ENCODE assay signal across 8 mouse cellular contexts in genomic region chr9:66213386-66214032, GRCm38 (mm10). TPM values are rescaled to one million over a fixed set of nuclear protein-coding genes. Genes with fewer than 3 reads are reported as not detected.
DNase-seq lines count a peak whose midpoint lies in the region; ATAC-seq and TF ChIP-seq lines count a peak whose summit lies in the region.

No protein-coding gene starts in this region.

- no peak overlapping the region for H3K9ac ChIP-seq in neural tube, embryonic 15.5 days (replicated peaks)
- no peak overlapping the region for H3K9ac ChIP-seq in kidney, embryonic 15.5 days
- no peak overlapping the region for H3K9ac ChIP-seq in lung, postnatal 0 days (replicated peaks; ENCODE audit: low read depth)

- DNase-seq in neural tube, embryonic 10.5 days (ENCODE audit: extremely low spot score, low spot score): peak; percentile 15
- DNase-seq in heart, adult 18-20 months: peak; percentile 72 to 83
- DNase-seq in lung, postnatal 0 days (ENCODE audit: low spot score): peak; percentile 67
- no peak for DNase-seq in left cerebral cortex, adult 8-10 months (ENCODE audit: low spot score in 2 of 2)
- DNase-seq in urinary bladder, adult 2 months (ENCODE audit: low spot score): no peak
- no peak for DNase-seq in cerebellum, adult 11-12 months

- no peak for TF ChIP-seq CTCF in lung, postnatal 0 days (IDR thresholded peaks at IDR 0.05)

- H3K36me3 ChIP-seq in neural tube, embryonic 15.5 days: no peaks in the 10 kb centered on the region
- no peaks in the 10 kb centered on the region for H3K36me3 ChIP-seq in kidney, embryonic 15.5 days
- H3K36me3 ChIP-seq in lung, postnatal 0 days (ENCODE audit: insufficient read depth, low read length): no peaks in the 10 kb centered on the region

- ATAC-seq in neural tube, embryonic 15.5 days (ENCODE audit: low FRiP score): no peak
- peak; percentile 58 for ATAC-seq in kidney, embryonic 15.5 days (replicated peaks; ENCODE audit: low FRiP score)
- peak; percentile 64 for ATAC-seq in lung, postnatal 0 days

- H3K27ac ChIP-seq in neural tube, embryonic 15.5 days (replicated peaks): no peak overlapping the region
- H3K27ac ChIP-seq in kidney, embryonic 15.5 days: peak overlapping the region; percentile 66
- H3K27ac ChIP-seq in lung, postnatal 0 days (ENCODE audit: low read length): peak overlapping the region; percentile 35; the same call in 1 of the 2 replicates

- no peak overlapping the region for H3K4me3 ChIP-seq in neural tube, embryonic 15.5 days (replicated peaks)
- no peak overlapping the region for H3K4me3 ChIP-seq in kidney, embryonic 15.5 days (replicated peaks)
- no peak overlapping the region for H3K4me3 ChIP-seq in lung, postnatal 0 days (ENCODE audit: low read depth, low read length)

- H3K9me3 ChIP-seq in neural tube, embryonic 15.5 days (replicated peaks): no peaks in the 10 kb centered on the region
- no peaks in the 10 kb centered on the region for H3K9me3 ChIP-seq in kidney, embryonic 15.5 days (replicated peaks)
- no peaks in the 10 kb centered on the region for H3K9me3 ChIP-seq in lung, postnatal 0 days (ENCODE audit: low read length)

- no peak overlapping the region for H3K4me2 ChIP-seq in neural tube, embryonic 15.5 days
- no peak overlapping the region for H3K4me2 ChIP-seq in kidney, embryonic 15.5 days
- no peak overlapping the region for H3K4me2 ChIP-seq in lung, postnatal 0 days (replicated peaks; ENCODE audit: low read depth, low read length)

- no peaks in the 10 kb centered on the region for H3K27me3 ChIP-seq in neural tube, embryonic 15.5 days (replicated peaks)
- H3K27me3 ChIP-seq in kidney, embryonic 15.5 days: no peaks in the 10 kb centered on the region
- H3K27me3 ChIP-seq in lung, postnatal 0 days (replicated peaks; ENCODE audit: insufficient read depth, low read length): no peaks in the 10 kb centered on the region

- 38% methylated on average over 5 of the region's 5 CpGs for WGBS in neural tube, embryonic 15.5 days
- WGBS in kidney, embryonic 15.5 days: 23% methylated on average over 5 of the region's 5 CpGs
- 20% methylated on average over 5 of the region's 5 CpGs for WGBS in lung, postnatal 0 days

- TF ChIP-seq EP300 in lung, postnatal 0 days (IDR thresholded peaks at IDR 0.05): no peak

- H3K4me1 ChIP-seq in neural tube, embryonic 15.5 days: no peaks in the 10 kb centered on the region
- peaks cover 33% of the 10 kb centered on the region for H3K4me1 ChIP-seq in kidney, embryonic 15.5 days
- H3K4me1 ChIP-seq in lung, postnatal 0 days (ENCODE audit: insufficient read depth, low read depth, low read length): peaks cover 24% of the 10 kb centered on the region

RNA-seq across cellular contexts. Expression of gene Dapk2, which starts 55.5 kb away (rescaled TPM):
- polyA plus RNA-seq in neural tube, embryonic 15.5 days (2015; fragmentation: Nextera tagmentation; extraction: Ambion mirVana): 0.69 and 2.0 TPM in 2 replicates
- total RNA-seq in heart, adult 18-20 months (2021): 1 to 10 TPM; 4.0 to 4.9 TPM
- polyA plus RNA-seq in kidney, embryonic 15.5 days (2015; fragmentation: Nextera tagmentation; extraction: Ambion mirVana): 4.8 and 6.5 TPM in 2 replicates
- polyA plus RNA-seq in lung, postnatal 0 days (2015; fragmentation: Nextera tagmentation; extraction: Ambion mirVana): 60.9 and 66.6 TPM in 2 replicates
- 1 to 10 TPM; 1.4 to 2.5 (median 1.6) TPM for total RNA-seq in left cerebral cortex, adult 8-10 months (2022)
- polyA plus RNA-seq in urinary bladder, adult 2 months (2012; rRNA removed): 6.5 and 7.0 TPM in 2 replicates

Comparison
In these comparisons a context has a peak if more than half of its experiments do, and no peak if none do; other contexts are left out.
1. DNase-seq: peak in neural tube, embryonic 10.5 days (single experiment), heart, adult 18-20 months (2 of 2) and lung, postnatal 0 days (single experiment); none in left cerebral cortex, adult 8-10 months (0 of 2), urinary bladder, adult 2 months (single experiment) and cerebellum, adult 11-12 months (single experiment).